21 mouse cellular contexts compared by ENCODE assay signal in the genomic region with DNA sequence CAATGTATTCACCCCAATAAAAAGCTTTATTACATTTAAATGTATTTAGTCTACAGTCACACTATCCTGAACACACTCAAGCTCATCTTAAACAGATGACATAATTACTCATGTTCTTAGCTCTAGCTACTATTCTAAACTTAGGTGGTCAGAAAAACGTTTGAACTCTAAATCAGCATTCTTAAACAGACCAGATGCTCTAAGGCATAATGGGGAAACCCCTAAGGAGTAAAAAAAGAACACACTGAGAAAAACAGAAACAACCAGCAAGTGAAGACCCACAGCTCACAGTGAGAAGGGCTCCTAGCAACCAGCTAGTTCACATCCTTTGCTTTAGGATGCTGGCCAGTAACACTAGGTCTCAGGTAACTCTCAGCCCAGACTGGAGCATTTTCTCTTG. TPM values are rescaled to one million over a fixed set of nuclear protein-coding genes. Genes with fewer than 3 reads are reported as not detected.
DNase-seq lines count a peak whose midpoint lies in the region; ATAC-seq and TF ChIP-seq lines count a peak whose summit lies in the region.
"Had no signal": no experiment of that assay in that cellular context is flagged by ENCODE, and none has a peak within 500 bp of the region (broad histone marks: within the 10 kb centered on the region; RNA-seq: fewer than 3 reads in every experiment).

No protein-coding gene starts in this region.

- H3K4me1 ChIP-seq in CH12.LX (ENCODE audit: control insufficient read depth in 1 of 2, insufficient read depth in 2 of 2) = peaks cover 42 to 91% of the 10 kb centered on the region in 2 experiments
- H3K4me1 ChIP-seq: embryonic facial prominence, embryonic 12.5 days; hindbrain, embryonic 12.5 days had no signal

- TF ChIP-seq EP300 in CH12.LX (IDR thresholded peaks at IDR 0.05; ENCODE audit: low read length) = peak; percentile 91

- peak overlapping the region; percentile 91 for H3K27ac ChIP-seq in CH12.LX (ENCODE audit: insufficient read depth, low read depth)
- H3K27ac ChIP-seq: embryonic facial prominence, embryonic 12.5 days; embryonic facial prominence, embryonic 15.5 days; hindbrain, embryonic 12.5 days; hindbrain, embryonic 15.5 days had no signal

- peak overlapping the region; percentile 74 for H3K4me2 ChIP-seq in CH12.LX (ENCODE audit: insufficient read depth, low read depth, poor library complexity, severe bottlenecking)
- H3K4me2 ChIP-seq: embryonic facial prominence, embryonic 12.5 days; embryonic facial prominence, embryonic 15.5 days; heart, embryonic 11.5 days; hindbrain, embryonic 12.5 days; hindbrain, embryonic 15.5 days had no signal

- peaks cover 20% of the 10 kb centered on the region for H3K79me2 ChIP-seq in CH12.LX (replicated peaks; ENCODE audit: control insufficient read depth, extremely low read depth, insufficient read depth, poor library complexity, severe bottlenecking)

- peak; percentile 8 for DNase-seq in CD4-positive, CD25-positive, alpha-beta regulatory T cell, adult 2 months (ENCODE audit: low read depth, low spot score)
- peak; percentile 89 for DNase-seq in CH12.LX (ENCODE audit: extremely low read depth)
- DNase-seq in adrenal gland, adult 2 months = no peak
- no peak for DNase-seq in testis, postnatal 14 days (ENCODE audit: low spot score)
- DNase-seq: adrenal gland, postnatal 14 days; cerebellum, adult 11 months; cerebellum, adult 2 months; cerebellum, adult 9-11 months; cerebellum, postnatal 25 days; forebrain, postnatal 0 days; gastrocnemius, postnatal 14 days had no signal

- no peak overlapping the region for H3K4me3 ChIP-seq in CH12.LX (replicated peaks in 1 of 3; ENCODE audit: low read depth in 2 of 3, low read length in 2 of 3, poor library complexity in 1 of 3)
- H3K4me3 ChIP-seq: embryonic facial prominence, embryonic 12.5 days; embryonic facial prominence, embryonic 15.5 days; hindbrain, embryonic 12.5 days; hindbrain, embryonic 15.5 days had no signal

- in situ Hi-C loops in CH12.LX (cut with MboI; ENCODE audit: low pct_ligation_motif_present, low pct_unique_long_range_greater_than_20kb, low sequenced_read_pairs) = loop anchor here (25.0 kb wide), 1 partner anchor 329 kb away; the partner anchor contains the start of gene Srek1

- no peaks in the 10 kb centered on the region for H3K27me3 ChIP-seq in CH12.LX (replicated peaks)
- H3K27me3 ChIP-seq: embryonic facial prominence, embryonic 12.5 days; embryonic facial prominence, embryonic 15.5 days; hindbrain, embryonic 12.5 days; hindbrain, embryonic 15.5 days had no signal

- dilution Hi-C loops in CH12.LX (cut with MboI; ENCODE audit: extremely low pct_ligation_motif_present, extremely low pct_unique_long_range_greater_than_20kb, low sequenced_read_pairs) = no loop called here

- peak; percentile 27; the same call in 1 of the 2 replicates for TF ChIP-seq POLR2A in CH12.LX (IDR thresholded peaks at IDR 0.05; ENCODE audit: low read depth, low read length)

- no peak for TF ChIP-seq CTCF in CH12.LX (conservative IDR thresholded peaks at IDR 0.05 in 1 of 2, IDR thresholded peaks at IDR 0.05 in 1 of 2; ENCODE audit: low read depth in 2 of 2, low read length in 2 of 2)

- no peak overlapping the region for H3K9ac ChIP-seq in CH12.LX (ENCODE audit: insufficient read depth, low read depth)
- H3K9ac ChIP-seq: embryonic facial prominence, embryonic 12.5 days; embryonic facial prominence, embryonic 15.5 days; forebrain, postnatal 0 days; hindbrain, embryonic 12.5 days; hindbrain, embryonic 15.5 days had no signal

- H3K9me3 ChIP-seq in CH12.LX (replicated peaks; ENCODE audit: low read length) = no peaks in the 10 kb centered on the region
- H3K9me3 ChIP-seq: embryonic facial prominence, embryonic 12.5 days; embryonic facial prominence, embryonic 15.5 days; hindbrain, embryonic 12.5 days; hindbrain, embryonic 15.5 days had no signal

- H3K36me3 ChIP-seq in CH12.LX (replicated peaks in 1 of 2; ENCODE audit: control insufficient read depth in 1 of 2, insufficient read depth in 1 of 2, low read length in 1 of 2) = peaks cover 0 to 23% of the 10 kb centered on the region in 2 experiments
- H3K36me3 ChIP-seq: embryonic facial prominence, embryonic 12.5 days; embryonic facial prominence, embryonic 15.5 days; hindbrain, embryonic 12.5 days had no signal

- TF ChIP-seq RAD21 in CH12.LX (IDR thresholded peaks at IDR 0.05; ENCODE audit: low read depth, low read length) = no peak

- ATAC-seq in inflammation-experienced regulatory T-cells, adult 6 months = peak; percentile 41
- no peak for ATAC-seq in megakaryocyte-erythroid progenitor cell, adult 5-6 weeks (replicated peaks; ENCODE audit: low FRiP score, low TSS enrichment, poor library complexity, severe bottlenecking)
- ATAC-seq: forebrain, embryonic 14.5 days; forebrain, postnatal 0 days; intestine, embryonic 16.5 days had no signal

TF ChIP-seq in CH12.LX, 34 proteins besides CTCF, POLR2A, EP300 and RAD21:
- TF ChIP-seq TCF12 (IDR thresholded peaks at IDR 0.05; ENCODE audit: low read depth, low read length) (peak; percentile 78), POLR2AphosphoS2 (IDR thresholded peaks at IDR 0.05; ENCODE audit: low read depth, low read length) (no peak), ZC3H11A (IDR thresholded peaks at IDR 0.05; ENCODE audit: low read depth, low read length) (no peak), JUND (conservative IDR thresholded peaks at IDR 0.05; ENCODE audit: low read depth, low read length) (peak; percentile 74), KAT2A (IDR thresholded peaks at IDR 0.05; ENCODE audit: insufficient replicate concordance, low read length) (no peak), MEF2A (IDR thresholded peaks at IDR 0.05; ENCODE audit: borderline replicate concordance, low read depth, low read length) (peak; percentile 97), SIN3A (IDR thresholded peaks at IDR 0.05; ENCODE audit: low read length) (peak; percentile 88; the same call in 1 of the 2 replicates), IRF4 (IDR thresholded peaks at IDR 0.05; ENCODE audit: low read depth, low read length) (peak; percentile 86), JUN (IDR thresholded peaks at IDR 0.05; ENCODE audit: insufficient read depth, low read depth, low read length) (peak; percentile 74), MYC (IDR thresholded peaks at IDR 0.05; ENCODE audit: low read depth, low read length) (peak; percentile 37; the same call in 1 of the 2 replicates), MXI1 (IDR thresholded peaks at IDR 0.05; ENCODE audit: low read depth, low read length) (0 out of 2 replicates have a peak, but pooled peaks have one; percentile 34), BHLHE40 (IDR thresholded peaks at IDR 0.05; ENCODE audit: low read depth, low read length) (peak; percentile 83), ETS1 (conservative IDR thresholded peaks at IDR 0.05; ENCODE audit: low read depth, low read length) (peak; percentile 89), ZMIZ1 (IDR thresholded peaks at IDR 0.05; ENCODE audit: low read depth, low read length) (no peak), MAFK (IDR thresholded peaks at IDR 0.05; ENCODE audit: insufficient replicate concordance, low read length) (peak; percentile 69; the same call in 1 of the 2 replicates), ZNF384 (IDR thresholded peaks at IDR 0.05; ENCODE audit: low read depth, low read length) (peak; percentile 75)
TF ChIP-seq in CH12.LX: peak in this region for 12.

RNA-seq across cellular contexts. Expression of gene Nln, which starts 17.7 kb away (rescaled TPM):
- total RNA-seq in CH12.LX (2012; rRNA removed) (38.5 and 47.3 TPM in 2 replicates), CH12.LX (2014; rRNA removed) (70.5 and 76.5 TPM in 2 replicates)
- polyA plus RNA-seq in CH12.LX (2012; ENCODE audit: insufficient read length, low read depth) = 51.2 and 55.2 TPM in 2 replicates
- 10 to 100 TPM in 1 of 3 experiments, 1 to 10 TPM in 2; 5.3 to 10.1 (median 8.7) TPM for polyA plus RNA-seq in inflammation-experienced regulatory T-cells, adult 6 months (2017; shearing (Covaris generic))
- total RNA-seq in megakaryocyte-erythroid progenitor cell, adult 5-6 weeks (2014; fragmentation: Nextera tagmentation) = 29.4 and 34.9 TPM in 2 replicates
- 47.9 and 58.8 TPM in 2 replicates for total RNA-seq in megakaryocyte-erythroid progenitor cell, adult 5-6 weeks (2017)
- total RNA-seq in adrenal gland, adult 2 months (2021) = 10 to 100 TPM; 19.5 to 20.2 TPM
- polyA plus RNA-seq in adrenal gland, adult 2 months (2012; rRNA removed) = 9.4 and 9.7 TPM in 2 replicates

RNA-seq across cellular contexts. Expression of gene Sgtb, which starts 17.8 kb away (rescaled TPM):
- 3.8 and 5.0 TPM in 2 replicates for total RNA-seq in CH12.LX (2012; rRNA removed)
- 3.5 and 3.6 TPM in 2 replicates for total RNA-seq in CH12.LX (2014; rRNA removed)
- polyA plus RNA-seq in CH12.LX (2012; ENCODE audit: insufficient read length, low read depth) = 3.1 and 3.5 TPM in 2 replicates
- polyA plus RNA-seq in inflammation-experienced regulatory T-cells, adult 6 months (2017; shearing (Covaris generic)) = under 1 TPM; 0.30 to 0.43 (median 0.36) TPM
- total RNA-seq in megakaryocyte-erythroid progenitor cell, adult 5-6 weeks (2014; fragmentation: Nextera tagmentation) = not detected in 2 replicates
- total RNA-seq in megakaryocyte-erythroid progenitor cell, adult 5-6 weeks (2017) = not detected in 2 replicates
- total RNA-seq in adrenal gland, adult 2 months (2021) = 1 to 10 TPM; 8.7 to 9.2 TPM
- polyA plus RNA-seq in adrenal gland, adult 2 months (2012; rRNA removed) = 0.83 and 1.0 TPM in 2 replicates
- total RNA-seq: hematopoietic stem cell, adult 5-6 weeks had no signal

Comparison
In these comparisons a context has a peak if more than half of its experiments do, and no peak if none do; other contexts are left out.
1. DNase-seq: peak in CD4-positive, CD25-positive, alpha-beta regulatory T cell, adult 2 months (single experiment) and CH12.LX (single experiment); none in adrenal gland, adult 2 months (single experiment) and testis, postnatal 14 days (single experiment).
2. RNA of gene Sgtb, which starts 17.8 kb away (total RNA-seq): 8.7 to 9.2 TPM in adrenal gland, adult 2 months and 3.5 to 5.0 TPM in CH12.LX; not detected in megakaryocyte-erythroid progenitor cell, adult 5-6 weeks; every median in the first group is over 4 times any median in the second.